Mouse (Mus musculus) cerebellum, adult 11-12 months (tissue): ENCODE results near the gene Bcl7a.

Source experiments
- DNase-seq: peaks from one replicate; pipeline ENCODE4 v3.0.0; 2022

Gene Bcl7a

GRCm38 (mm10) chr5:123333566-123333965 is 10.1 kb upstream of the Bcl7a start:
- no peak for DNase-seq

GRCm38 (mm10) chr5:123336205-123336961 is 7.3 kb upstream of the Bcl7a start:
- no peak for DNase-seq

- DNase-seq, result no peak
Measured at GRCm38 (mm10) chr5:123338463-123338862, 5.2 kb upstream of the Bcl7a start.

GRCm38 (mm10) chr5:123344628-123344962 is 961 bp downstream of the Bcl7a start:
- DNase-seq, result no peak

- peak; percentile 54 for DNase-seq
Measured at GRCm38 (mm10) chr5:123344963-123345852, 1.6 kb downstream of the Bcl7a start.

GRCm38 (mm10) chr5:123345853-123346654 is 2.4 kb downstream of the Bcl7a start:
- DNase-seq, result peak; percentile 70

- no peak for DNase-seq
Measured at GRCm38 (mm10) chr5:123346701-123347270, 3.2 kb downstream of the Bcl7a start.

- no peak for DNase-seq
Measured at GRCm38 (mm10) chr5:123347985-123348384, 4.4 kb downstream of the Bcl7a start.

- DNase-seq, result no peak
Measured at GRCm38 (mm10) chr5:123350386-123350785, 6.8 kb downstream of the Bcl7a start.

- DNase-seq, result no peak
Measured at GRCm38 (mm10) chr5:123355918-123356317, 12.3 kb downstream of the Bcl7a start.

GRCm38 (mm10) chr5:123357253-123357652 is 13.6 kb downstream of the Bcl7a start:
- no peak for DNase-seq

GRCm38 (mm10) chr5:123359431-123359830 is 15.8 kb downstream of the Bcl7a start:
- DNase-seq, result no peak

GRCm38 (mm10) chr5:123362911-123363310 is 19.3 kb downstream of the Bcl7a start:
- DNase-seq, result no peak

GRCm38 (mm10) chr5:123364302-123364971 is 20.8 kb downstream of the Bcl7a start:
- peak; percentile 85 for DNase-seq

- DNase-seq, result no peak
Measured at GRCm38 (mm10) chr5:123368869-123369488, 25.3 kb downstream of the Bcl7a start.

GRCm38 (mm10) chr5:123370049-123370448 is 26.4 kb downstream of the Bcl7a start:
- DNase-seq, result no peak

GRCm38 (mm10) chr5:123375262-123375661 is 31.6 kb downstream of the Bcl7a start:
- DNase-seq, result no peak

- no peak for DNase-seq
Measured at GRCm38 (mm10) chr5:123375793-123376452, 32.3 kb downstream of the Bcl7a start.

- DNase-seq, result peak; percentile 72
Measured at GRCm38 (mm10) chr5:123376569-123376968, 32.9 kb downstream of the Bcl7a start.

GRCm38 (mm10) chr5:123377120-123377955 is 33.7 kb downstream of the Bcl7a start:
- DNase-seq, result peak; percentile 67
